Mouse (Mus musculus) E14TG2a.4 (cell line): ENCODE results near the gene Plce1.

ENCODE experiments used
- H3K27me3 ChIP-seq: 2 replicates; pipeline ENCODE4 v1.6.1; 2014; ENCODE audit warnings: low read length, control low read depth; ENCODE audit not compliant: insufficient read depth
- H3K36me3 ChIP-seq: 2 replicates; pipeline ENCODE4 v1.6.1; 2014; ENCODE audit warnings: low read length, control low read depth; ENCODE audit not compliant: insufficient read depth
- H3K4me1 ChIP-seq: replicated peaks from 2 replicates; pipeline ENCODE4 v1.6.1; 2014; ENCODE audit warnings: low read depth, low read length, control low read depth
- H3K4me3 ChIP-seq: replicated peaks from 2 replicates; pipeline ENCODE4 v1.5.1; 2014; ENCODE audit warnings: mild to moderate bottlenecking, low read length
- H3K9me3 ChIP-seq: 2 replicates; pipeline ENCODE4 v1.6.1; 2014; ENCODE audit warnings: low read length, control low read depth
- CTCF ChIP-seq: conservative IDR thresholded peaks from 2 replicates; pipeline ENCODE4 v1.5.1; 2014; ENCODE audit warnings: low read length
- NANOG ChIP-seq: IDR thresholded peaks from 2 replicates; pipeline ENCODE4 v1.6.1; 2014; ENCODE audit warnings: borderline replicate concordance, low read length, mixed read lengths
- POU5F1 ChIP-seq: IDR thresholded peaks from 2 replicates; pipeline ENCODE4 v1.6.1; 2014; ENCODE audit warnings: low read length, borderline replicate concordance

Gene Plce1

GRCm38 (mm10) chr19:38481906-38482305, 997 bp downstream of the Plce1 start:
- Histone ChIP-seq H3K4me1 (peaks cover 27% of the 10 kb centered on the region), H3K9me3 (no peaks in the 10 kb centered on the region), H3K36me3 (no peaks in the 10 kb centered on the region), H3K4me3 (peak overlapping the region; percentile 86), H3K27me3 (peaks cover 73% of the 10 kb centered on the region)
- TF ChIP-seq NANOG, result no peak
- TF ChIP-seq POU5F1, result no peak
- no peak for TF ChIP-seq CTCF

DNA sequence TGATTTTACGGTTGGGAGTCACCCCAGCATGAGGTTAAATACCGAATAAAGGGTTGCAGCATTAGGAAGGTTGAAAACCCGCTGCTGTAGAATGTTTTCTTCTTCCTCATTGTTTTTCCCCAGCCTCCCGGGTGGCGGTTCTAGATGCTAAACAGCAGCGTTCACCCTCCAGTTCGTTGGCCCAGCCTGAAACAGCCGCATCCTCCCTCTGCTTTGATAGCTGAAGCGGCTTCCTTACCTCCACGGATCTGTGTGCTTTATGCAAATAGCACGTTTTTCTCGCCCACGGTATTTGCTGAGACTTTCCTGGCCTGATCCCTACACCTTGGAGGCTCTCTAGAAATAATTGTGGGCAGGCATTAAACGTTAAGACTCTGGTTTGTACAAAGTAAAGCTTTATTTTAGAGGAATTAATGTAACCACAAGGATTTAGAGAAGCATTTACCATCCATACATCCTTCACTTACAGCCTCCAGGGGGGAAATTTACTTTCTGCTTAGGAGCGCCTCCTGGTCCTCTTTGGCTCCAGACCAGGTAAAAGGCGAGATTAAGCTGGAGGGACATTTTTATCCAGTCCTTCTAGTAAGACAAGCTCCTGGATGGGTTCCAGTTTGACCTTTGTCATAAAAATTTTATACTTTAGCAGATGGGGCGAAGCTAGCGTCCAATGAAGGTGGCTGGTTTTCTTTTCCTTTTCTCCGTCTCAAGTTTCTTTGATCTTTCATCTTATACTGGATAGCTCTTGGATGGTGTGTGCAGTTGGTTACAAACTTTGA, 1.7 kb downstream of the Plce1 start:
- no peak for TF ChIP-seq NANOG
- no peak for TF ChIP-seq POU5F1
- no peak for TF ChIP-seq CTCF
- no peaks in the 10 kb centered on the region for H3K36me3 ChIP-seq
- no peak overlapping the region for H3K4me3 ChIP-seq
- H3K9me3 ChIP-seq, result peaks cover 5% of the 10 kb centered on the region; the same call in 1 of the 2 replicates
- H3K27me3 ChIP-seq, result peaks cover 68% of the 10 kb centered on the region
- H3K4me1 ChIP-seq, result peaks cover 27% of the 10 kb centered on the region

DNA sequence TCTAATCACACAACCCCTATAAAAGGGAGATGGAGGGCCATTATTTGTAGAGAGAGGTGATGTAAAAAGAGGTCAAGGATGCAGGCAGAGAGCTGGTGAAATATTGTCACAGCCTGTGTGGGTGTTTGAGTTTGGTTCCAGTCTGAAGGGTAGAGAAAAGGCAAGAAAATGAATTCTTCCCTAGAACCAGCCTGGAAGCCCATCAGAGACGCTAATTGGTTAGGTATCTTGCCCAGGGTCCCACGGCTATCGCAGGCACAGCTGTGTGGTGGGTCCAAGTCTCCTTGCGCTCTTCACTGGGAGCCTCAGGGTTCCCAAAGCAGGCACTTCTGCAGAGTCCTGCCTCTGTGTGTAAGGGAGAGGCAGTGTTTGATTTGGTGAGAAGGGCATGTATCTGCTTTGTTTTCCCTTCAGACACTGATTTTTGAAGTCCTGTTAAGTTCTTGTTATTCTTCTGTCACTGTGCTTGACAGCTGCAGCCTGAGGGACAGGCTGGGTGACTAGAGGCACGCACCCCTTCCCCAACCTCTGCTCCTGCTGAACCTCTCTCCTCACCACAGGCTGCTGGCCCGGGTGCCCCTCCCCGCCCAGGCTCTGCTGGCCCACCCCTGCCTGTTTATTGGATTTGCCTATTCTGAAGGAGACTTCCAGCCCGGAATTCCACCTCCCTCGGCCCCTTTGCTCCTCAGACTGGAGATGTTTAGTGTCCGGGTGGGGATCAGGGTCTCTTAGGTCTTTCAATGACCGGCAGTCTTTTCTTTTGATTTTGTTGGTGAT, 5.1 kb downstream of the Plce1 start:
- peaks cover 41% of the 10 kb centered on the region for H3K27me3 ChIP-seq
- no peak for TF ChIP-seq NANOG
- no peak for TF ChIP-seq CTCF
- TF ChIP-seq POU5F1, result no peak
- H3K9me3 ChIP-seq, result peaks cover 25% of the 10 kb centered on the region
- H3K4me3 ChIP-seq, result no peak overlapping the region
- no peaks in the 10 kb centered on the region for H3K36me3 ChIP-seq
- H3K4me1 ChIP-seq, result peaks cover 19% of the 10 kb centered on the region

DNA sequence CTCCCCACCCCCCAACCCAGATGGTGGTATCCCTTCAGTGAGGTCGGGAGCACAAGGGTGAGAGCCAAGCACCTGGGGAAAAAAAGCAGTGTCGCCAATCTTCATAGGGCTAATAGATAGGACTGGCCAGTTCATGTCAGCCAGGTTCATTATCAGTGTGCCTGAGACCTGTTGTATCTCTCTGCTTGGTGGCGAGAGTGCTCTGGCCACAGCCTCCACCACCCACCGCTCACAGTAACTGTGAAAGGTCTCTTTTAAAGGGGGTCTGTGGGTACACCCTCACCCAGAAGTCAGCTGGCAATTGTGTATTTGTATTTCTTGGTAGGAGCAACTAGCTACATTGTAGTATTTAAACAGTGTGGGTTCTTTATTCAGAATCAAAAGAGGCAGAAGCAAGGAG, 6.6 kb downstream of the Plce1 start:
- H3K27me3 ChIP-seq, result peaks cover 26% of the 10 kb centered on the region
- peaks cover 25% of the 10 kb centered on the region for H3K9me3 ChIP-seq
- TF ChIP-seq CTCF, result no peak
- H3K36me3 ChIP-seq, result no peaks in the 10 kb centered on the region
- no peak overlapping the region for H3K4me3 ChIP-seq
- peaks cover 7% of the 10 kb centered on the region for H3K4me1 ChIP-seq

GRCm38 (mm10) chr19:38488103-38488912, 7.4 kb downstream of the Plce1 start:
- no peak for TF ChIP-seq NANOG
- TF ChIP-seq CTCF, result no peak
- no peak for TF ChIP-seq POU5F1
- Histone ChIP-seq H3K36me3 (no peaks in the 10 kb centered on the region), H3K9me3 (peaks cover 25% of the 10 kb centered on the region), H3K4me3 (no peak overlapping the region), H3K27me3 (peaks cover 18% of the 10 kb centered on the region), H3K4me1 (0 out of 2 replicates have a peak, but pooled peaks cover 2% of the 10 kb centered on the region)

GRCm38 (mm10) chr19:38498233-38498632, 17.3 kb downstream of the Plce1 start:
- Histone ChIP-seq H3K4me3 (no peak overlapping the region), H3K36me3 (no peaks in the 10 kb centered on the region), H3K4me1 (no peaks in the 10 kb centered on the region), H3K9me3 (peaks cover 30% of the 10 kb centered on the region), H3K27me3 (no peaks in the 10 kb centered on the region)
- TF ChIP-seq POU5F1 (no peak), CTCF (no peak), NANOG (no peak)

DNA sequence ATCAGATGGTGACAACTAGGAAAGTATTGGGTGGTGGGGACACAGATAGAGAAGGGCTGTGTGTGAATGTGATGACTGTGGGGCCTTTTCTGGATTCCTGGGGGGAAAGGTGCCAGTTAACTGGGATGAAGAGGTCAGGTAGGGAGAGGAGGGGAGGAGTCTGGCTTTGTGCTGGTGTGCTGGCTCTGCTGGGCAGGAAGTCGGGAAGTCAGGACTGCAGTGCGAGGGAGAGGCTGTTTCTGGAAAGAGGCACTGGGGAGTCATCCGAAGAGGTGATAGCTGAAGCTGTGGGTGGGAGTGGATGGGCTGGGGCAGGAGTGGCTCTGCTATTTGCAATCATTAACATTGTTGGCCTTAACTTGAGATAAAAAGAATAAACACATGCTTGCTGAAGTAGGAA, 23.7 kb downstream of the Plce1 start:
- Histone ChIP-seq H3K9me3 (no peaks in the 10 kb centered on the region), H3K36me3 (no peaks in the 10 kb centered on the region), H3K27me3 (no peaks in the 10 kb centered on the region), H3K4me1 (peaks cover 52% of the 10 kb centered on the region), H3K4me3 (no peak overlapping the region)
- TF ChIP-seq POU5F1 (no peak), NANOG (no peak), CTCF (no peak)

GRCm38 (mm10) chr19:38506131-38506530, 25.2 kb downstream of the Plce1 start:
- Histone ChIP-seq H3K4me3 (no peak overlapping the region), H3K4me1 (peaks cover 61% of the 10 kb centered on the region), H3K27me3 (no peaks in the 10 kb centered on the region), H3K9me3 (no peaks in the 10 kb centered on the region), H3K36me3 (no peaks in the 10 kb centered on the region)
- TF ChIP-seq POU5F1 (no peak), CTCF (no peak), NANOG (no peak)
